Mouse (Mus musculus): Measurements from ENCODE around the gene Abca7.
A peak's percentile ranks its signal among the peaks of the same experiment; 100 is the strongest.
"Not testable (repeated sequence)": the region's sequence is repeated elsewhere in the genome, so short reads cannot be mapped to it uniquely, and the experiment has no call there.

Abca7 gene

DNA sequence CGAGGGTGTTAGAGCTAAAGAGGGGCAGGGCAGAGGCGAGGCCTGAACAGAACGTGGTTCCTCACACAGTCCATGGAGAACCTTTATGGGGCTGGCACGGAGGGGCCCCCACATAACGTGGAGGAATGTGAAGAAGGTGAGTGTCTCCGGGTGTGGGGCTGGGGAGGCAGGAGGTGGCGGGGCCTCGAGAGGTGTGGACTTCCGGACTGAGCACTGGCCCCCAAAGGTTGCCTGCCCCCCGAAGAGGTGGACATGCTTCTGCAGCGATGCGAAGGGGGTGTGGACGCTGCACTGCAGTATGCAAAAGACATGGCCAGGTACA is 25.0 kb downstream of the Abca7 start:
- DNase-seq (ENCODE audit: low spot score), result no peak

DNA sequence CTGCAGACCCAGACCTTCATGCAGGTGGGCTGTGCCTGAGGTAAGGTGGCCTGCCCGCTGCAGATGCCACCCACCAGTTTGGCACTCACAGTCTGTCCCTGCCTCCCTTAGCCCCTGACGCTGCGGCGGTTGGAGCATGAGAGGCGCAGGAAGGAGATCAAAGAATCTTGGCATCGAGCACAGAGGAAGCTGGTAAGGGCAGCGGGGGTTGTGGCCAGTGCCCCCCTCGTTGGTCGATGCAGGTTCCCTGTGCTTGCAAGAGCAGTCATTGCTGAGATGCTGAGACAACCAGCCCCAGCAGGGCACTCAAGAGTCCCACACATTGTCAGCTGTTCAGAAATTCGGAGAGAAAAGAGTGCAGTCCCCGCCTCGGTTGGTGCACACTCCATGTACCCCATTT is 25.9 kb downstream of the Abca7 start:
- peak; percentile 72 for DNase-seq (ENCODE audit: low spot score)

DNA sequence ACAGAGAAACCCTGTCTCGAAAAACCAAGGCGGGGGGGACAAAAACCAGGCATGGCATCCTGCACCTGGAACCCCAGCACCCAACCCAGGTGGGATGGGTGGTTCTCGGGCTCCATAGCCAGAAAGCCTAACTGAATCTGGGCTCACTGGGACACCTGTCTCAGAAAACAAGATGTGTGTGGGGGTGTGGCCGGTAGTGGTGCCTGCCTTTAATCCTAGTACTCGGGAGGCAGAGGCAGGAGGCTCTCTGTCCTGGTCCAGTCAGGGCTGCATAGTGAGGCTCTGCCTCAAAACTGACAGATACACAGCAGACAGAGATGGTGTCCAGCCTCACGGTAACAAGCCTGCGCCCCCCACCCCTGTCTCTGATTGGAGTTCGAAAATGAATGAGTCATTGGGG is 26.5 kb downstream of the Abca7 start:
- DNase-seq (ENCODE audit: low spot score), result no peak

DNA sequence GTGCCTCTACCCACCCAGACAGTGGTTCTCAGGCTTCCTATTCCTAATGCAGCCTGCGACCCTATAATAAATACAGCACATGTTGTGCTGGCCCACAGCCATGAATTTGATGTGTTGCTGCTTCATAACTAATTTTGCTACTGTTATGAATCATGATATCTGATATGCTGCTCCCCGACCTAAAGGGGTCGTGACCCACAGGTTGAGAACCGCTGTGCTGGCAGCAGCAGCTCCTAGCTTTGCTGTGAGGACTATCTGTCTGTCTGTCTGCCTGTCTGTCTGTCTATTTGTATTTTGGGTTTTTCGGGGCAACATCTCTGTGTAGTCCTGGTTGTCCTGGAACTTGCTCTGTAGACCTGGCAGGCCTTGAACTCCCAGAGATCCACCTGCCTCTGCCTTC is 27.5 kb downstream of the Abca7 start:
- no peak for DNase-seq (ENCODE audit: low spot score)

DNA sequence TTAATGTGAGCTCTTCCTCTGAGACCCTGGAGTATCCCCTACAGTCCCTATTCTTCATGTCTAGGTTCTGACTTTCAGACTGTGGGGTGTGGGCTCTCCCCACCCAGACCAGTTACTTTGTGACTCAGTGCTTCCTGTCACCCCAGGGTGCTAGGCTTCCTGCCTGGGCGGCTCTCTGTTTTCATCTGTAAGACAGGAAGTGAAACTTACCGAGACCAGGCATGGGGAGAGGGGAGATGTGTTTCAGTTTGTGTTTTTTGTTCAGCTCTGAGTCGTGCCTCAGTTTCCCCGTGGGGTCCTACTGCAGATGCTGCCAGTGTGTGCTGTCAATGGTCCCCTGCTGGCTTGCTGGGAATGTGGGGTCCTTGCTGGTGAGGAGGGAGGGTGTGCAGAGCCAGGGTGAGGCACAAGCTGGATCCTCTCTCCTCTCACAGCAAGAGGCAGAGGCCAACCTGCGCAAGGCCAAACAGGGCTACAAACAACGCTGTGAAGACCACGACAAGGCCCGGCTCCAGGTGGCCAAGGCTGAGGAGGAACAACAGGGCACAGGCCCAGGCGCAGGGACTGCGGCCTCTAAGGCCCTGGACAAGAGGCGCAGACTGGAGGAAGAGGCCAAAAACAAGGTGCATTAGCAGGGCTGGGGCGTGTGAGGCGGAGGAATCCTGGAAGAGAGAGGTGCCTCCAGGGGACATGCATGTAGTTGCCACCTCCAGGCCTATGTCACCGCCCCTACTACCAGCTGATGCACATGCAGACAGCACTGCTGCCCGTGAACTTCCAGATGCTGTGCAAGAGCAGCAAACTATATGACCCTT is 28.1 kb downstream of the Abca7 start:
- DNase-seq (ENCODE audit: low spot score), result peak; percentile 89

DNA sequence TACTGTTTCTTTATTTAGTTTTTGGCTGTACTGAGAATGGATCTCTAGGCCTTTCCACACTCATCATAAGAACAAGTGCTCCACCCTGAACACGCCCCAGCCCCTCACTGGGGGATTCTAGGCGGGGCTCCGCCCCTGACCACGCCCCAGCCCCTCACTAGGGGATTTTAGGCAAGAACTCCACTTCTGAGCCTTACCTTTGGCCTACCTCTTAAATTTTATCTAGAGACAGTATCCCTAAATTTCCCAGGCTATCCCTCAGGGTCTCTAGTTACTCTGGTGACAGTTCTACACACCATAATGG is 28.7 kb downstream of the Abca7 start:
- DNase-seq (ENCODE audit: low spot score), result no peak

DNA sequence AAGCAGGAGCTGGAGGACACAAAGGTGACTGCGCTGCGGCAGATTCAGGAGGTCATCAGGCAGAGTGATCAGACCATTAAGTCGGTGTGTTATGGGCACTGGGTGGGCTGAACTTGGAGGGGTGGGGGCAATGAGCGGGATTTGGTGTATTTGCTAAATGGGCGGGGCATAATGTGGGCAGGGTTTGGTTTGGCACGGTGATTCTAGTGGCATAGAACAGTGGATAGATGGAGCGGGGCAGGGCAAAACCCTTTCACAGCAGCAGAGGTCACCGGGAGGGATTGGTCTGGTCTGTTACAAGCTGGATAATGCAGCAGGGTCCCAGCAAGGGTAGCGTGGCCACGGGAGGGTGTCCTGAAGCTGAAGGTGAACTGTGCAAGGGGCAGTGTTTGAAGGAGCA is 29.2 kb downstream of the Abca7 start:
- DNase-seq (ENCODE audit: low spot score), result no peak

DNA sequence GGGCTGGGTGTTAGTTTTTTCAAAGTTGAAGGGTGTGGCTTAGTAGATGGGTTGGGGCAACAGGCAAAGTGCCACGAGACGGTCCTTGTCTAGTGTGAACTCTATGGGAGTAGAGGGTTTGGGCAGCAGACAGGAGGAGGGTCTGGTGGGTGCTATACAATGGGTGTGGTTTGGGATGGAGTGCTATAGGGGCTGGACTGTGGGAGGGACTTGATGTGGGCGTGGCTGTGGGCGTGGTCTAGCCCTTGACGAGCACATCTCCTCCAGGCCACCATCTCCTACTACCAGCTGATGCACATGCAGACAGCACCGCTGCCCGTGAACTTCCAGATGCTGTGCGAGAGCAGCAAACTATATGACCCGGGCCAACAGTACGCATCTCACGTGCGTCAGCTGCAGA is 29.6 kb downstream of the Abca7 start:
- DNase-seq (ENCODE audit: low spot score), result no peak

DNA sequence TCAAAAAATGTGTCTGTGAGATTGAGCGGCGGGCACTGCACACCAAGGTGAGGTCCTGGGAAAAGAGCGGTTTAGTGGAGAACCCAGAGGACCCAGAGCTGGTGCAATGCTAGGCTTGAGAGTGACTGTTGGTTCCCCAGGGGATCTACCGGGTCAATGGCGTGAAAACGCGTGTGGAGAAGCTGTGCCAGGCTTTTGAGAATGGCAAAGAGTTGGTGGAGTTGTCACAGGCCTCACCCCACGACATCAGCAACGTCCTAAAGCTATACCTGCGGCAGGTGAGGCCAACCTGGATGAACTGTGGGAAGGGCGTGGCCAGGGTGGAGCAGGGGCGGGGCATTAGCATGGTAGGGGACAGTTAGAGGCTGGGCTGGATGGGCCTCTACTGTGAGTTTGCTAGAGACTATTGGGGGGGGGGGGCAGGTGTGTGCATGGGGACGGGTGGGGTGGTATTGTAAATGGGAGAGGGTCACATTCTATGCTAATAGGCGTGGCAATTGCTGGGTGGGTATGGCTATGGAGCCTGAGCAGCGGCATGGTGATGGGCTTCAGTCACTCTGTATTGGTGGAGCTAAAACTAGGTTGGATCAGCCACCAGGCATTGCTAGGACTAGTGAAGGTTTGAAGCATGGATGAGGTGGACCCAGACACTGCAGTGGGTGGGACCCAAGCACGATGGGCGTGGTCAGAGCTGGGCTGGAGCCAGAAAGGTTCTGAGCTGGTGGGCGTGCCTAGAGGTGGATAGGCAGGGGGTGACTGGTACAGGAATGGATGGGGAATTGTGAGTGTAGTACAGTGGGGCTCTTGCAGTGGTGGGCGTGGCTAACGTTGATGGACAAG is 31.6 kb downstream of the Abca7 start:
- no peak for DNase-seq (ENCODE audit: low spot score)

DNA sequence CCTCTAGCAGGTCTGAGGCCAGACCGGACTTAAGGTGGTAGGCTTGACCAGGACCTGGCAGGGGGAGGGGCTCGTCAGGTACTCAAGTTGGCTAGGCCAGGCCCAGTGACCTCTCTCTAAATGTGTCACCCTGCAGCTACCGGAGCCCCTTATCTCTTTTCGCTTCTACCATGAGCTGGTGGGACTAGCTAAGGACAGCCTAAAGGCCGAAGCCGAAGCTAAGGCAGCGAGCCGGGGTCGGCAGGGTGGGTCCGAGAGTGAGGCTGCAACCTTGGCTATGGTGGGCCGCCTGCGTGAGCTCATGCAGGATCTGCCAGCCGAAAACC is 32.2 kb downstream of the Abca7 start:
- no peak for DNase-seq (ENCODE audit: low spot score)

DNA sequence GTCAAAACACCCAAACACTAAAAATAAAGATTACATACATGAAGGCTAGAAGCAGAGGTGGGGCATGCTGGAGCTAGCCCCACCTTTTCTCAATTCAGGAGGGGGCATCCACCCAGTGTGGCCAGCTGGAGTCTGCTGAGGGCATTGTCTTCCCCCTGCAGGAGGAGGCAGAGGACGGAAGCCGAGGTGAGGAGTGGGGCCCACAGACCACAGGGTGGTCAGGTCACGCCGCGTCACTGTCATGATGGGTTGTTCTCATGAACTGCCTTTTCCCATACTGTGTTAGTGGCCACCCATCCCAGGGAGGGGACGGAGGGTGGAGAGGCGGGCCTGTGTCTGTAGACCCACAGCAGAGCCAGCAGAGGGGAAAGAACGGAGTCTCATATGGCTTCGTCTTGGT is 33.9 kb downstream of the Abca7 start:
- no peak for DNase-seq (ENCODE audit: low spot score)

DNA sequence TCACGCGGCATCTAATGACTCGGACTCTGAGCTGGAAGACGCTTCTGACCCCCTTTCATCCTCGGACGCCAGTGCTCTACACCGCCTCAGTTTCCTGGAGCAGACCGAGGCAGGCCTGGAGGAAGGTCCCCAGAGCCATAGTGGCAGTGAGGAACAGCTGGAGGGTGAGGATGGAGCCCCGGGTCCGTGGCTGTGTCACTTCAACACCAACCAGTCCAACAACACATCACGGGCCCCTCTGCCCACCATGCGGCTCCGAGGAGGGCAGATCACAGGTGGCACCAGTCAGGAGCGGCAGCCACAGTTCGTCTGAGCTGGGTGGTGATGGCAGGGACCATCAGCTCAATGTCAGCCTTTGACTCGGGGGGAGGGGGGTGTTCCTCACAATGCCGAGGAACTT is 34.4 kb downstream of the Abca7 start:
- DNase-seq (ENCODE audit: low spot score), result no peak

DNA sequence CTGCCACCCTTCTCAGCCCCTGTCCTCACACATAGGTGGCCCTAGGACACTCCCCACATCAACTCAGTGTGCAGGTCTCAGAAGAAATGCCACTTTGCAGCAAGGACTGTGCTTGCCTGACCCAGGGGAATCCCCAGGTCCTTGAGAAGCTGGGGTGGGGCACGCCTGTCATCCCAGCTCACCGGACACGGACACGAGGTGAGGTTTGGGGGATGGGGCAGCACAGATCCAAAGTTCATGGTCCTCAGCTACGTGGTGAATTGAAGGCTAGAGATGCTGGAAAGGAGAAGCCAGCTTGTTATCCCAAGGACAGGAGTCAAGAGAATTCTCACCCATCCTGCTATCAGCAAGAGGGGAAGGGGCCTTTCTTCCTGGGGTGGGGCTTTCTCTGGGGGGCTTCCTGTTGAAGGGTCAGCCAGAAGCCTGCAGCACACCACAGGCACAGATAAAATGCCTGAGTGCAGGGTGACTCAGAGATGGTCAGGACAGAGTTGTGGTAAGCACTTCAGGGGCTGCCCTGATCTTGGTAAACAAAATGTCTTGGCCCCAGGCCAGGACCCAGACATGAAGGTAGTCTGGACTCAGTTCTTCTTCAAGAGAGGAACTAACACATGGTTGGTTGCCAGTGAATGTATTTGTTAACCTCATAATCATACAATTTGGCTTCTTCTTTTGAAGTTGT is 36.6 kb downstream of the Abca7 start:
- peak; percentile 81 for DNase-seq (ENCODE audit: low spot score)

DNA sequence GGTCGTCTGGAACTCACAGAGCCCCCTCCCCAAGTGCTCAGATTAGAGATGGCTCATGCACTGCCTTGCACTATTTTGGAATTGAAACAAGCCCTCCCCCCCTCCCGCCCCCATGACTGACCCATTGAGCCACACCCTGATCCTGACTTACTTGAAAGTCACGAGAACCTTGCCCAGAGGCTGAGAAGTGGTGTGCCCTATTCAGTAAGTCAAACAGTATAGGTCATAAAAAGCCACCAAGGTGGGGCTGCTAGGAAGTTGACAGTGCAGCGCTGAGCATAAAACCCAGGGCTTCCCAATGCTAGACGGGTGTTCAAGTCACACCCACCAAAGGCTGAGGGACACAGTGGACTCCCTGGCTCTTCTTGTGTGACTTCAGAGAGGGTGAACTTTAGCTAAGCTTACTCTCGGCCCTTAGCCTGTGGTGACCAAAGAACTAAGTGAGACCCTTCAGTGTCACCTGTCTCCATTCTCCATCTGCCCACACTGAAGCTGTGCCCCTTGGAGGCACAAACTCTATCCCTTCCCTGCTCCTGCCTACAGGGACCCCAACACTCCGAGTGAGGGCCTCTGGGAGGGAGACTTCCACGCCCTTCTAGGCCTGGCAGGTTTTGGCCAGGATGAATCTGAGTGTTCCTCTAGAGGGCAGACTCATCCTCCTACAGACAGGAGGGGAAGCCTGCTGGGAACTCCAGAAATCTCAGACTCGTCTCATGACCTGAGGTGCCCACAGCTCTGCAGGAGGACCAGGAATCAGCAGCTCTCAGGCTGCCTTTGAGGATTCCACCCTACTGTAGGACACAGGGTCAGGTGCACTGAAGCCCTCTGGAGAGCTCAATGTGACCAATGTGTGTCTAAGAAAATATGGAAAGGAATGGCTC is 37.5 kb downstream of the Abca7 start:
- DNase-seq (ENCODE audit: low spot score), result peak; percentile 43

DNA sequence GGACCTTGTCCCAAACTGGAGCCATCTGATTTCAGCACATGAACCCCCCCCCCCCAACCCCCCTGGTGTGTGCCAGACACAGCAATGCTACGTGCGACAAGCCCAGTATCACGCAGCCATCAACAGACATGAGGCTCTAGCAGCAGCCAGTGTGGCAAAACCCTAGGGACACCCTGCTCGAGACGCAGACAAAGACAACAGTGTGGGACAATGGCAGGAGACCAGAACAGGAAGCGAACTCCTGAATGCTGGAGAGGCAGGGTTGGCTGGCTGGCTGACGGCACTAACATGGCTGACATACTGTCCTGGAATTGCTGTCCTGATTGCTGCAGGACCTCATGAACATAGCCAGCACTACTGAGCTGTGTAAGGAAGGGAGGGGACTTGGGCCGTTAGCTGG is 38.9 kb downstream of the Abca7 start:
- DNase-seq (ENCODE audit: low spot score), result no peak

DNA sequence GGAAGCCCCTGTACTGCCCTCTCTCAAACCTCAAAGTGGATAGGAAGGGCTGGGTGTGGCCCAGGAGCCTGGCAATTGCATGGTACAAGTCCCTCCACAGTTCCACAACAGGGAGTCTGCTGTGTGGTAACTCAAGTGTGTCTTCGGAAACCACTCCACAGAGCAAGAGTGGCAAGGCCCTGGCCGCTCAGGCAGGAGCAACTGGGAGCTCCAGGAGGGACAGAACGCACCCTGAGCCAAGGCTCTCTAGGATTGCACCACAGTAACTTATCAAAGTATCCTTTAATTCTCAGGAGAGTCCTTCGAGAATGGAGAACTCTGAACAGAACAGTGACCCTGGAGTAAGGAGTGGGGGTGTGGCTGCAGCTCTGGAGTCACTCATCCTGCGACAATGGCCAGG is 39.4 kb downstream of the Abca7 start:
- DNase-seq (ENCODE audit: low spot score), result no peak

DNA sequence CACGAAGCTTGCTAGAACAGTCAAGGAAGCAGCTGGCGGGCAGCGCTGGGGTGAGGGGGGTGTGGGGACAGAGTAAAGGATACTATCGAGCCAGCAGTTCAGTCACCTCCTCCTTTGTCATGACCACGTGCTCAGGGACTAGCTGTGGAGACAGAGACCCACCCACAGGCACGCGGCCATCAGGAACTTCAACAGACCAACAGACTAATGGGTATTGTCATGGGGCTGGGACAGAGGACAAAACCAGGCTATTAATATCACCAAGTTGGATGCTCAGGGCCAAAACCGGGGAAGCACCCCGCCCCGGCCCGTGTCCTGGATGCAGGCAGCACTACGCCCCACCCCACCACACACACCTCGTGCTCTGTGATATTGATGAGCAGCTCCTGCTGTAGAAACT is 40.5 kb downstream of the Abca7 start:
- no peak for DNase-seq (ENCODE audit: low spot score)

DNA sequence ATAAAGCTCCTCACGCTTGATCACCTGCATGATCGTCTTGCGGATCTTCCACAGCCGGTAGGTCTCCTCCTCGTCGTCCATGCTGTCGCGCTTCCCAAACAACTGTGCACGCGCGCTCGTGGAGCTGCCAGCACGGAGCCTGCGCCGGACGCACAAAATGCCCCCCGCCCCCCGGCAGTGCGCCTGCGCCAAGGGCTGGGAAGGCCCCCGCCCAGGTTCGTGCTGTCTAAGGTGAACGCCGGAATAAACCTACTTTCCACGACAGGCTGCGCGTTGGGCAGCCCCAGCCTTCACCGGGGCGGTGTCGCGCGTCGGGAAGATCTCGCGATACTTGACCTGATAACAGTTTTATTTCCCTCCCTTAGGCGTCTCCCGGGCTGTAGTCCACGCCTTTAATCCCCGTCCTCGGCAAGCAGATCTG is 43.3 kb downstream of the Abca7 start, which contains the start of gene Polr2e:
Gene Polr2e, minus strand, starts transcription at position 237 of the 421 bp plus-strand sequence.
- DNase-seq (ENCODE audit: low spot score), result peak; percentile 98

DNA sequence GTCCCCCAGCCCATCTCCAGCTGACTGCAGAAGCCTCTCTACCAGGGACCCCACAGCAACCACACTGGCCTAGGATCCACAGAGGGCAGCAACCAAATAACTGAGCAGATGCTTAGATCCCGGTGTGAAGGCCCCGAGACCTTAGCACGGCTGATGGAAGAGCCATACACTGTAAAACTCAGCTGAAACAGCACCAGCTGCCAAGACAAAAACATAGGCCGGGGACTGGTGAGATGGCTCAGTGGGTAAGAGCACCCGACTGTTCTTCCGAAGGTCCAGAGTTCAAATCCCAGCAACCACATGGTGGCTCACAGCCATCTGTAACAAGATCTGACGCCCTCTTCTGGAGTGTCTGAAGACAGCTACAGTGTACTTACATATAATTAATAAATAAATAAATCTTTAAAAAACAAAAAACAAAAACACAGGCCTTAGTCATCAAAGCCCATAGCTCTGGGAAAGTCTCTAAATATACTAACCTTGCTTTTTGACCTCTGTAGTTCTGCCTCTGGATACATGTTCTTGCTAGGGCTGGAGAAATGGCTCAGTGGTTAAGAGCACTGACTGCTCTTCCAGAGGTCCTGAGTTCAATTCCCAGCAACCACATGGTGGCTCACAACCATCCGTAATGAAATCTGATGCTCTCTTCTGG is 45.2 kb downstream of the Abca7 start:
- DNase-seq (ENCODE audit: low spot score), result not testable (repeated sequence)

DNA sequence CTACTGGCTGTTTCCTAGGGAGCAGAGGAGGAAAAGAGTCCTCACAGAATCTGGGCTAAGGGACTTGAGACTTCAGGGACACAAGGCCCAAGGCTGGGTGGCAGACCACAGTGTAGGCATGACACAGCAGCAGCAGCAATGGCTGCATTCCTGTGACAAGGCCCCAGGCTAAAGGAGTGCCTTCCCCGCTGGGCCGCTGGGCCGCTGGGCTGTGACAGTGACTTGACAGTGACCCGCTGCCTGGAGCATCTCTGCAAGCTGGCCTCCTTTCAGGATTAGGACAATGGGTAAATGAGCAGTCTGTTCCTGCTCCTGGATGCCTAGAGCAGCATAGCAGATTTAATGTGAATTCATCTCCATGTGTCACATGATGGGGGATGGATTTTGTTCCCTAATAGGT is 47.8 kb downstream of the Abca7 start:
- no peak for DNase-seq (ENCODE audit: low spot score)

DNA sequence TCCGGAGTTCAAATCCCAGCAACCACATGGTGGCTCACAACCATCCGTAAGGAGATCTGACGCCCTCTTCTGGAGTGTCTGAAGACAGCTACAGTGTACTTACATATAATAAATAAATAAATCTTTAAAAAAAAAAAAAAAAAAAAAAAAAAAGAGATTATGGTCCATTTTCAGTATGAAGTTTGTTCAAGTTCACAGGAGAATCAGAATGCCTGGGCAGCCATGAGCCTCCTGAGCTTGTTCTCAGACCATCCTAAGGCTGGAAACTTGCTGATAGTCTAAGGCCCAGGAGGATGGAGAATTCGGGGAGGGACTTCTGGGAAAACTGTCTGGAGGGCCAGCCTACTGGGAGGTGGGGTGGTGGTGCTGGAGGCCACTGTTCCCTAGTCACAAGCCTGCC is 49.1 kb downstream of the Abca7 start:
- not testable (repeated sequence) for DNase-seq (ENCODE audit: low spot score)

DNA sequence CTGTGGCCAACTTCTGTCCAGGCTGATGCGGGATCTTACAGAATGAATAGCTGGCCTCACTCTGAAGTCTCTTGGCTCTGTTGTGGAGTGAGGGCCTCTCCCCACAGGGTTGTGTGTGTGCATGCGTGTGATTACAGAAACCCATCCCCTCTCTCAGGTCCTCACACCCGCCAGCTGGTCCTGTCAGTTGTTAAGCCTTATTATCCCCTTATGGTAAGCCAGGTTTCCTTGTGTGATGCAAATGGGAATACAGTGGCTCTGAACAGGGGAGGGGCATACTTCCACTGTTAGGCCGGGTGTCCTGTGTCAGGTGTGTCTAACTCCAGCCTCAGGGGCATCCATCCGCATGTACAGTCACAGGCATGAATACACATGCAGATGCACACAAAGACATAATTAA is 49.5 kb downstream of the Abca7 start:
- DNase-seq (ENCODE audit: low spot score), result no peak
